Mouse (Mus musculus) midbrain, embryonic 11.5 days (tissue): Measurements from ENCODE around the gene Car11. TPM values are rescaled to one million over a fixed set of nuclear protein-coding genes. Genes with fewer than 3 reads are reported as not detected.

Experiments used
- ATAC-seq: fragments of 200-750 bp; cut with Nextera tagmentation; 2 replicates; pipeline ENCODE4 v1.8.0; 2017; ENCODE audit warnings: moderate TSS enrichment, moderate library complexity; ENCODE audit not compliant: low FRiP score
- DNase-seq: peaks from one replicate; pipeline ENCODE4 v3.0.0; 2015; ENCODE audit warnings: low spot score; ENCODE audit errors: missing footprints
- H3K27ac ChIP-seq: fragments of 300-500 bp; sonication (generic); 2 replicates; pipeline ENCODE4 v1.5.1; 2014; ENCODE audit warnings: low read depth, low read length
- H3K27me3 ChIP-seq: fragments of 300-500 bp; sonication (generic); 2 replicates; pipeline ENCODE4 v1.6.1; 2014; ENCODE audit warnings: mild to moderate bottlenecking, low read length, moderate library complexity, mixed read lengths; ENCODE audit not compliant: control insufficient read depth, insufficient read depth
- H3K36me3 ChIP-seq: fragments of 300-500 bp; sonication (generic); 2 replicates; pipeline ENCODE4 v1.6.1; 2014; ENCODE audit warnings: mild to moderate bottlenecking, low read length, moderate library complexity, mixed read lengths; ENCODE audit not compliant: control insufficient read depth, insufficient read depth
- H3K4me1 ChIP-seq: fragments of 300-500 bp; sonication (generic); 2 replicates; pipeline ENCODE4 v1.6.1; 2014; ENCODE audit warnings: low read length; ENCODE audit not compliant: control insufficient read depth, insufficient read depth
- H3K4me2 ChIP-seq: fragments of 300-500 bp; sonication (generic); 2 replicates; pipeline ENCODE4 v1.6.1; 2014; ENCODE audit warnings: mild to moderate bottlenecking, moderate library complexity
- H3K4me3 ChIP-seq: fragments of 300-500 bp; sonication (generic); 2 replicates; pipeline ENCODE4 v1.5.1; 2014; ENCODE audit warnings: low read depth, low read length
- H3K9ac ChIP-seq: fragments of 300-500 bp; sonication (generic); 2 replicates; pipeline ENCODE4 v1.6.1; 2014; ENCODE audit warnings: low read length
- H3K9me3 ChIP-seq: fragments of 300-500 bp; sonication (generic); 2 replicates; pipeline ENCODE4 v1.6.1; 2016; ENCODE audit warnings: low read length; ENCODE audit not compliant: control insufficient read depth
- WGBS: fragments of 180-500 bp; shearing (Covaris S2); extraction: QIAGEN DNeasy Blood & Tissue Kit; methylation state at CpG from one replicate; pipeline ENCODE4 v1.1.7; 2014; 5-methylcytosine and 5-hydroxymethylcytosine counted together
- polyA plus RNA-seq: library from polyadenylated mRNA; unstranded; fragments of >200 nt; fragmentation: Nextera tagmentation; extraction: Ambion mirVana; gene quantifications from 2 replicates; pipeline ENCODE4 v1.2.1, GENCODE M21; 2014

Gene Car11
- polyA plus RNA-seq, 1 experiment from 2014 or later: 3.3 TPM

- Histone ChIP-seq H3K4me2 (peak overlapping the region; percentile 0; the same call in 1 of the 2 replicates), H3K9ac (no peak overlapping the region), H3K4me3 (peak overlapping the region; percentile 7; the same call in 1 of the 2 replicates), H3K27me3 (peaks cover 22% of the 10 kb centered on the region), H3K36me3 (no peaks in the 10 kb centered on the region), H3K4me1 (peaks cover 38% of the 10 kb centered on the region), H3K27ac (no peak overlapping the region), H3K9me3 (no peaks in the 10 kb centered on the region)
- DNase-seq: no peak
- ATAC-seq: no peak
- 88% methylated on average over 11 of the region's 11 CpGs for WGBS
Observed at GRCm38 (mm10) chr7:45701607-45702006, 2.0 kb downstream of the Car11 start.

GRCm38 (mm10) chr7:45702316-45702715 lies 2.7 kb downstream of the Car11 start:
- no peak overlapping the region for H3K27ac ChIP-seq
- no peak overlapping the region for H3K4me2 ChIP-seq
- peaks cover 22% of the 10 kb centered on the region for H3K27me3 ChIP-seq
- H3K36me3 ChIP-seq: no peaks in the 10 kb centered on the region
- no peak overlapping the region for H3K4me3 ChIP-seq
- DNase-seq (no peak), ATAC-seq (no peak)
- no peak overlapping the region for H3K9ac ChIP-seq
- 96% methylated on average over 11 of the region's 11 CpGs for WGBS
- H3K4me1 ChIP-seq: peaks cover 45% of the 10 kb centered on the region
- H3K9me3 ChIP-seq: no peaks in the 10 kb centered on the region

GRCm38 (mm10) chr7:45702809-45703520 lies 3.3 kb downstream of the Car11 start:
- Histone ChIP-seq H3K4me2 (peak overlapping the region; percentile 98; the same call in 1 of the 2 replicates), H3K9ac (no peak overlapping the region), H3K36me3 (no peaks in the 10 kb centered on the region), H3K27ac (no peak overlapping the region), H3K9me3 (no peaks in the 10 kb centered on the region), H3K4me3 (no peak overlapping the region), H3K27me3 (peaks cover 22% of the 10 kb centered on the region), H3K4me1 (peaks cover 52% of the 10 kb centered on the region)
- ATAC-seq (no peak), DNase-seq (no peak)
- WGBS: 88% methylated on average over 17 of the region's 17 CpGs

- Histone ChIP-seq H3K9me3 (no peaks in the 10 kb centered on the region), H3K36me3 (no peaks in the 10 kb centered on the region), H3K4me2 (peak overlapping the region; percentile 98), H3K9ac (peak overlapping the region; percentile 54), H3K27me3 (peaks cover 18% of the 10 kb centered on the region), H3K4me1 (peaks cover 58% of the 10 kb centered on the region), H3K27ac (peak overlapping the region; percentile 73), H3K4me3 (peak overlapping the region; percentile 52)
- no peak for ATAC-seq
- DNase-seq: no peak
- 46% methylated on average over 12 of the region's 12 CpGs for WGBS
Observed at GRCm38 (mm10) chr7:45703521-45704033, 3.9 kb downstream of the Car11 start.

- Histone ChIP-seq H3K4me3 (peak overlapping the region; percentile 52), H3K9me3 (no peaks in the 10 kb centered on the region), H3K36me3 (no peaks in the 10 kb centered on the region), H3K9ac (peak overlapping the region; percentile 54), H3K4me1 (peaks cover 63% of the 10 kb centered on the region), H3K27ac (peak overlapping the region; percentile 73), H3K4me2 (peak overlapping the region; percentile 98), H3K27me3 (peaks cover 12% of the 10 kb centered on the region)
- peak; percentile 98 for DNase-seq
- under 1% methylated on average over 13 of the region's 13 CpGs for WGBS
- peak; percentile 49 for ATAC-seq
Observed at GRCm38 (mm10) chr7:45704046-45704559, 4.5 kb downstream of the Car11 start.

GRCm38 (mm10) chr7:45704730-45705442 lies 5.2 kb downstream of the Car11 start, which contains the start of gene Dbp:
Gene Dbp, plus strand, starts transcription at chr7:45705088.
- Histone ChIP-seq H3K4me3 (peak within 1 kb of the TSS; percentile 52), H3K4me1 (peaks cover 70% of the 10 kb centered on the region), H3K36me3 (no peaks in the 10 kb centered on the region), H3K4me2 (peak within 1 kb of the TSS; percentile 98), H3K9ac (peak within 1 kb of the TSS; percentile 54), H3K27ac (peak within 1 kb of the TSS; percentile 73), H3K9me3 (no peaks in the 10 kb centered on the region), H3K27me3 (peaks cover 5% of the 10 kb centered on the region)
- peak; percentile 84 for ATAC-seq
- under 1% methylated on average over 36 of the region's 36 CpGs for WGBS
- DNase-seq: peak; percentile 99

GRCm38 (mm10) chr7:45705443-45705864 lies 5.8 kb downstream of the Car11 start:
- Histone ChIP-seq H3K36me3 (peaks cover 2% of the 10 kb centered on the region; the same call in 1 of the 2 replicates), H3K4me3 (peak overlapping the region; percentile 52), H3K27me3 (no peaks in the 10 kb centered on the region; the same call in 1 of the 2 replicates), H3K9ac (peak overlapping the region; percentile 41), H3K4me2 (peak overlapping the region; percentile 98), H3K4me1 (peaks cover 65% of the 10 kb centered on the region), H3K9me3 (no peaks in the 10 kb centered on the region), H3K27ac (no peak overlapping the region; the same call in 1 of the 2 replicates)
- DNase-seq: no peak
- WGBS: under 1% methylated on average over 21 of the region's 21 CpGs
- ATAC-seq: peak; percentile 0; the same call in 1 of the 2 replicates

GRCm38 (mm10) chr7:45705873-45706281 lies 6.2 kb downstream of the Car11 start:
- Histone ChIP-seq H3K36me3 (peaks cover 5% of the 10 kb centered on the region; the same call in 1 of the 2 replicates), H3K27ac (no peak overlapping the region), H3K4me1 (peaks cover 63% of the 10 kb centered on the region), H3K4me3 (peak overlapping the region; percentile 52), H3K27me3 (no peaks in the 10 kb centered on the region), H3K9ac (peak overlapping the region; percentile 41; the same call in 1 of the 2 replicates), H3K4me2 (peak overlapping the region; percentile 98), H3K9me3 (no peaks in the 10 kb centered on the region)
- under 1% methylated on average over 7 of the region's 7 CpGs for WGBS
- DNase-seq (peak; percentile 88), ATAC-seq (no peak)
